Mouse (Mus musculus) erythroblast, embryonic 14.5 days (primary cell): ENCODE data around the gene Prr14l.
"Not testable (repeated sequence)": the region's sequence is repeated elsewhere in the genome, so short reads cannot be mapped to it uniquely, and the experiment has no call there.

ENCODE experiments used
- GATA1 ChIP-seq: IDR thresholded peaks from 2 replicates; pipeline ENCODE4 v1.6.1; 2012; ENCODE audit warnings: low read length, inconsistent platforms, mixed read lengths
- TAL1 ChIP-seq: IDR thresholded peaks from 3 replicates; pipeline ENCODE4 v1.6.1; 2012; ENCODE audit warnings: low read length, inconsistent platforms, mixed read lengths

DNA sequence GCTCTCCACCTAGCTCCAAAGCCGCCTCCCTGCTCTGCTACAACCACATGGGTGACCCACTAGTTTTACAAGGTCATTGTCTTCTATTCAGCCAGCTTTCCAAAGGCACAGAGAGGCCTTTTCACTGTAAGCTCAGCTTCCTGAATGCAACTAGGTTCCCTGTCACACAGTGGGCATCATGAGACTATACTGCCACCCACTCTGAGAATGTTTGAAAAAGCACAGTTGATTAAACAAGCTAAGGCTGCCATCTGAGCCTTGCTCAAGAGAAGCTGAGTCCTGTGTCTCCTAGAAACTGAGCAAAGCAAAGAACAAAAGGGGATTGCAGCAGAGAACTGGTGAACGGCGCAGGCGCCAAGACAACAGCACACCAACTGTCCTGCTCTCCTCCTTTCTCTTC lies 112.7 kb downstream of the Prr14l start:
- TF ChIP-seq TAL1, GATA1: not testable (repeated sequence)
